Mouse (Mus musculus): Measurements from ENCODE around the gene Spdef. TPM values are rescaled to one million over a fixed set of nuclear protein-coding genes. Genes with fewer than 3 reads are reported as not detected.

Gene Spdef
- polyA plus RNA-seq, 1 experiment from 2014 or later, result 0.21 TPM

GRCm38 (mm10) chr17:27725011-27725410 lies 3.7 kb downstream of the Spdef start:
- peaks cover 3% of the 10 kb centered on the region; the same call in 1 of the 2 replicates for H3K9me3 ChIP-seq
- no peak overlapping the region for H3K9ac ChIP-seq (replicated peaks)
- H3K4me1 ChIP-seq (replicated peaks), result peaks cover 28% of the 10 kb centered on the region
- no peak overlapping the region for H3K4me3 ChIP-seq (replicated peaks)
- no peak for ATAC-seq (ENCODE audit: insufficient number of reproducible peaks, insufficient read depth, low FRiP score, low TSS enrichment, low read depth)
- no peaks in the 10 kb centered on the region for H3K27me3 ChIP-seq
- H3K4me2 ChIP-seq, result no peak overlapping the region
- 0 out of 2 replicates have a peak overlapping the region, but pooled peaks have one; percentile 29 for H3K27ac ChIP-seq
- H3K36me3 ChIP-seq, result no peaks in the 10 kb centered on the region
- 47% methylated on average over 10 of the region's 10 CpGs for WGBS

GRCm38 (mm10) chr17:27724327-27724726 lies 4.4 kb downstream of the Spdef start:
- Histone ChIP-seq H3K36me3 (no peaks in the 10 kb centered on the region), H3K9me3 (no peaks in the 10 kb centered on the region), H3K27ac (no peak overlapping the region), H3K9ac (replicated peaks) (no peak overlapping the region), H3K4me1 (replicated peaks) (peaks cover 28% of the 10 kb centered on the region), H3K4me3 (replicated peaks) (no peak overlapping the region), H3K4me2 (no peak overlapping the region), H3K27me3 (no peaks in the 10 kb centered on the region)
- 11% methylated on average over 3 of the region's 3 CpGs for WGBS
- no peak for ATAC-seq (ENCODE audit: insufficient number of reproducible peaks, insufficient read depth, low FRiP score, low TSS enrichment, low read depth)

- no peak for ATAC-seq (ENCODE audit: insufficient number of reproducible peaks, insufficient read depth, low FRiP score, low TSS enrichment, low read depth)
- Histone ChIP-seq H3K4me3 (replicated peaks) (no peak overlapping the region), H3K4me2 (no peak overlapping the region), H3K36me3 (no peaks in the 10 kb centered on the region), H3K27me3 (peaks cover 9% of the 10 kb centered on the region; the same call in 1 of the 2 replicates), H3K27ac (no peak overlapping the region), H3K9me3 (no peaks in the 10 kb centered on the region), H3K9ac (replicated peaks) (no peak overlapping the region), H3K4me1 (replicated peaks) (peaks cover 27% of the 10 kb centered on the region)
- WGBS, result 87% methylated on average over 9 of the region's 9 CpGs
Measured at GRCm38 (mm10) chr17:27721125-27721664, 7.6 kb downstream of the Spdef start.

- H3K4me1 ChIP-seq (replicated peaks), result peaks cover 19% of the 10 kb centered on the region
- no peak for ATAC-seq (ENCODE audit: insufficient number of reproducible peaks, insufficient read depth, low FRiP score, low TSS enrichment, low read depth)
- WGBS, result 65% methylated on average over 9 of the region's 9 CpGs
- H3K27ac ChIP-seq, result no peak overlapping the region
- no peaks in the 10 kb centered on the region for H3K36me3 ChIP-seq
- H3K4me3 ChIP-seq (replicated peaks), result no peak overlapping the region
- H3K9ac ChIP-seq (replicated peaks), result no peak overlapping the region
- H3K27me3 ChIP-seq, result peaks cover 9% of the 10 kb centered on the region; the same call in 1 of the 2 replicates
- no peak overlapping the region for H3K4me2 ChIP-seq
- H3K9me3 ChIP-seq, result no peaks in the 10 kb centered on the region
Measured at GRCm38 (mm10) chr17:27720326-27720725, 8.4 kb downstream of the Spdef start.

GRCm38 (mm10) chr17:27719663-27720062 lies 9.1 kb downstream of the Spdef start:
- WGBS, result 72% methylated on average over 14 of the region's 14 CpGs
- H3K27ac ChIP-seq, result no peak overlapping the region

GRCm38 (mm10) chr17:27718250-27718649 lies 10.5 kb downstream of the Spdef start:
- ATAC-seq (ENCODE audit: insufficient number of reproducible peaks, insufficient read depth, low FRiP score, low TSS enrichment, low read depth), result no peak
- no peak overlapping the region for H3K9ac ChIP-seq (replicated peaks)

More at GRCm38 (mm10) chr17:27719663-27720062, 9.1 kb downstream of the Spdef start:
- Histone ChIP-seq H3K4me3 (replicated peaks) (no peak overlapping the region), H3K4me1 (replicated peaks) (peaks cover 12% of the 10 kb centered on the region), H3K9me3 (no peaks in the 10 kb centered on the region), H3K36me3 (no peaks in the 10 kb centered on the region), H3K4me2 (no peak overlapping the region), H3K9ac (replicated peaks) (no peak overlapping the region), H3K27me3 (peaks cover 9% of the 10 kb centered on the region; the same call in 1 of the 2 replicates)
- ATAC-seq (ENCODE audit: insufficient number of reproducible peaks, insufficient read depth, low FRiP score, low TSS enrichment, low read depth), result no peak

GRCm38 (mm10) chr17:27716804-27717203 lies 12.0 kb downstream of the Spdef start:
- Histone ChIP-seq H3K27ac (no peak overlapping the region), H3K4me3 (replicated peaks) (peak overlapping the region; percentile 30), H3K4me2 (peak overlapping the region; percentile 51), H3K9me3 (no peaks in the 10 kb centered on the region), H3K9ac (replicated peaks) (0 out of 2 replicates have a peak overlapping the region, but pooled peaks have one; percentile 40), H3K36me3 (no peaks in the 10 kb centered on the region), H3K27me3 (peaks cover 9% of the 10 kb centered on the region; the same call in 1 of the 2 replicates), H3K4me1 (replicated peaks) (peaks cover 9% of the 10 kb centered on the region)
- WGBS, result 4% methylated on average over 16 of the region's 16 CpGs
- ATAC-seq (ENCODE audit: insufficient number of reproducible peaks, insufficient read depth, low FRiP score, low TSS enrichment, low read depth), result 0 out of 2 replicates have a peak, but pooled peaks have one; percentile 26

More at GRCm38 (mm10) chr17:27718250-27718649, 10.5 kb downstream of the Spdef start:
- H3K4me2 ChIP-seq, result no peak overlapping the region
- H3K27ac ChIP-seq, result no peak overlapping the region
- H3K9me3 ChIP-seq, result no peaks in the 10 kb centered on the region
- peaks cover 9% of the 10 kb centered on the region for H3K4me1 ChIP-seq (replicated peaks)
- 50% methylated on average over 5 of the region's 5 CpGs for WGBS
- H3K36me3 ChIP-seq, result no peaks in the 10 kb centered on the region
- peaks cover 9% of the 10 kb centered on the region; the same call in 1 of the 2 replicates for H3K27me3 ChIP-seq
- no peak overlapping the region for H3K4me3 ChIP-seq (replicated peaks)

- no peak for ATAC-seq (ENCODE audit: insufficient number of reproducible peaks, insufficient read depth, low FRiP score, low TSS enrichment, low read depth)
- H3K27me3 ChIP-seq, result peaks cover 12% of the 10 kb centered on the region; the same call in 1 of the 2 replicates
- WGBS, result 54% methylated on average over 1 of the region's 1 CpGs
- peaks cover 18% of the 10 kb centered on the region for H3K4me1 ChIP-seq (replicated peaks)
- no peak overlapping the region for H3K4me2 ChIP-seq
- no peaks in the 10 kb centered on the region for H3K36me3 ChIP-seq
- H3K4me3 ChIP-seq (replicated peaks), result no peak overlapping the region
- no peak overlapping the region for H3K27ac ChIP-seq
- no peaks in the 10 kb centered on the region for H3K9me3 ChIP-seq
- H3K9ac ChIP-seq (replicated peaks), result no peak overlapping the region
Measured at GRCm38 (mm10) chr17:27712832-27713231, 15.9 kb downstream of the Spdef start.

- 77% methylated on average over 5 of the region's 5 CpGs for WGBS
- H3K9me3 ChIP-seq, result no peaks in the 10 kb centered on the region
- H3K9ac ChIP-seq (replicated peaks), result no peak overlapping the region
- H3K27ac ChIP-seq, result no peak overlapping the region
- H3K4me2 ChIP-seq, result no peak overlapping the region
- peaks cover 33% of the 10 kb centered on the region for H3K27me3 ChIP-seq
- no peak for ATAC-seq (ENCODE audit: insufficient number of reproducible peaks, insufficient read depth, low FRiP score, low TSS enrichment, low read depth)
- peaks cover 11% of the 10 kb centered on the region for H3K4me1 ChIP-seq (replicated peaks)
- no peak overlapping the region for H3K4me3 ChIP-seq (replicated peaks)
- H3K36me3 ChIP-seq, result no peaks in the 10 kb centered on the region
Measured at GRCm38 (mm10) chr17:27709650-27710049, 19.1 kb downstream of the Spdef start.

- peaks cover 11% of the 10 kb centered on the region for H3K4me1 ChIP-seq (replicated peaks)
- peak overlapping the region; percentile 50 for H3K4me2 ChIP-seq
- 0 out of 2 replicates have a peak overlapping the region, but pooled peaks have one; percentile 0 for H3K9ac ChIP-seq (replicated peaks)
- WGBS, result 6% methylated on average over 25 of the region's 25 CpGs
- peak overlapping the region; percentile 33 for H3K4me3 ChIP-seq (replicated peaks)
- H3K36me3 ChIP-seq, result no peaks in the 10 kb centered on the region
- H3K27ac ChIP-seq, result no peak overlapping the region
- no peaks in the 10 kb centered on the region for H3K9me3 ChIP-seq
- ATAC-seq (ENCODE audit: insufficient number of reproducible peaks, insufficient read depth, low FRiP score, low TSS enrichment, low read depth), result peak; percentile 88
- H3K27me3 ChIP-seq, result peaks cover 37% of the 10 kb centered on the region
Measured at GRCm38 (mm10) chr17:27707954-27708661, 20.6 kb downstream of the Spdef start.

- Histone ChIP-seq H3K36me3 (no peaks in the 10 kb centered on the region), H3K27me3 (peaks cover 36% of the 10 kb centered on the region), H3K9me3 (no peaks in the 10 kb centered on the region), H3K4me3 (replicated peaks) (no peak overlapping the region), H3K4me2 (no peak overlapping the region), H3K9ac (replicated peaks) (no peak overlapping the region), H3K4me1 (replicated peaks) (peaks cover 11% of the 10 kb centered on the region), H3K27ac (no peak overlapping the region)
- no peak for ATAC-seq (ENCODE audit: insufficient number of reproducible peaks, insufficient read depth, low FRiP score, low TSS enrichment, low read depth)
- 27% methylated on average over 10 of the region's 10 CpGs for WGBS
Measured at GRCm38 (mm10) chr17:27705661-27706060, 23.1 kb downstream of the Spdef start.

All from limb, embryonic 12.5 days (tissue).